Mouse (Mus musculus): ENCODE measurements at regions not wholly inside any gene's neighbourhood (a gene's known extent, or its start where the extent isn't known, plus 50 kb on each side); places are given as distances from the start of the nearest gene placed in this dataset.
"Not testable (repeated sequence)": the region's sequence is repeated elsewhere in the genome, so short reads cannot be mapped to it uniquely, and the experiment has no call there.

DNA sequence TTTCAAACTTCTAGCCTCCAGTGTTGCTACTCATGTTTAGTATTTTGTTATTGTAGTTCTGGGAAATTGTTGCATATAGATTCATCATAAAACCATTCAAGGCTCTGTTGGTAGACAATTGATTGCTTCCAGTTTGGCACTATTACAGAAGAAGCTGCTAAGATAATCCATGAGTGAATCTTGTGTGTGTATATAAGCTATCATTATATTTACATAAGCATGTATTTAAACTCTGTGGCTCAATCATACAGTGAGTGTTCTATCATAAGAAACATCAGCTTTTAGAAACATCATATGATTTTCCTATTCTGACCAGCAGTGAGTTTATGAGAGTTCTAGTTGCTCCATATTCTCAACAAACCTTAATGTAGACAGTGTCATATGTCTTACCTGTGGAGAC, 397.7 kb upstream of the Tbl1xr1 start:
- Histone ChIP-seq H3K9me3 (no peaks in the 10 kb centered on the region), H3K4me3 (replicated peaks) (no peak overlapping the region), H3K4me1 (no peaks in the 10 kb centered on the region), H3K4me2 (no peak overlapping the region), H3K27ac (no peak overlapping the region), H3K9ac (no peak overlapping the region), H3K27me3 (replicated peaks) (no peaks in the 10 kb centered on the region), H3K36me3 (no peaks in the 10 kb centered on the region)
- no peak for ATAC-seq (ENCODE audit: insufficient read depth, low FRiP score, low read depth)

DNA sequence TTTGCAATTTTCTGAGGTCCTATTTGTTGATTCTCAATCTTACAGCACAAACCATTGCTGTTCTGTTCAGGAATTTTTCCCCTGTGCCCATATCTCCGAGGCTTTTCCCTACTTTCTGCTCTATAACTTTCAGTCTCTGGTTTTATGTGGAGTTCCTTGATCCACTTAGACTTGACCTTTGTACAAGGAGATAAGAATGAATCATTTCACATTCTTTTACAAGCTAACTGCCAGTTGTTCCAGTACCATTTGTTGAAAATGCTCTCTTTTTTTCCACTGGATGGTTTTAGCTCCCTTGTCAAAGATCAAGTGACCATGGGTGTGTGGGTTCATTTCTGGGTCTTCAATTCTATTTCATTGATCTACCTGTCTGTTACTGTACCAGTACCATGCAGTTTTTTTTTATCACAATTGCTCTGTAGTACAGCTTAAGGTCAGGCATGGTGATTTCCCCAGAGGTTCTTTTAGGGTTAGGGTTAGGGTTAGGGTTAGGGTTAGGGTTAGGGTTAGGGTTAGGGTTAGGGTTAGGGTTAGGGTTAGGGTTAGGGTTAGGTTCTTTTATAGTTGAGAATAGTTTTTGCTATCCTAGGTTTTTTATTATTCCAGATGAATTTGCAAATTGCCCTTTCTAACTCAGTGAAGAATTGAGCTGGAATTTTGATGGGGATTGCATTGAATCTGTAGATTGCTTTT, 378.3 kb upstream of the Tbl1xr1 start:
- not testable (repeated sequence) for ATAC-seq (ENCODE audit: insufficient read depth, low FRiP score, low read depth); H3K4me3 ChIP-seq (replicated peaks); H3K27ac ChIP-seq; H3K9ac ChIP-seq; H3K4me2 ChIP-seq; H3K9me3 ChIP-seq; H3K27me3 ChIP-seq (replicated peaks); H3K4me1 ChIP-seq; H3K36me3 ChIP-seq
- 58% methylated on average over 1 of the region's 1 CpGs for WGBS

DNA sequence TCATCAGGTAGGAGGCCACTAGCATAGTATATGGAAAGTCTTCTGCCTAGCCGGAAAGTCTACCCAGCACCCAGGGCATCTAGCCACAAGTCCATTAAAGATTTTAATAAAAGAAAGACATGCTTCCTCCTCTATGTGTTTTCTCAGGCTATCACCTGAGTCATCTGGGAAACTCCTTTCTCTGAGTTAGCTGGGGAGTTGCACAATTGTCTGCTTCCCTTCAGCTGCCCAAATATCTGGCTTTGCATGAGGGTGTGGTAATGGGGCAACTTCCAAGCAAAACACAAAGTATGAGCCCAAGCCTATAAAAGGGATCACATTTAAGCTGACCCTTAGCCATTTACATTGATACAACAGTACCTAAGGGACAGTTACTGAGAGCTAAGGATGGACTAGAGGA, 376.9 kb upstream of the Tbl1xr1 start:
- Histone ChIP-seq H3K27me3 (replicated peaks) (no peaks in the 10 kb centered on the region), H3K4me2 (no peak overlapping the region), H3K4me3 (replicated peaks) (no peak overlapping the region), H3K4me1 (no peaks in the 10 kb centered on the region), H3K27ac (no peak overlapping the region), H3K9me3 (no peaks in the 10 kb centered on the region), H3K9ac (no peak overlapping the region), H3K36me3 (no peaks in the 10 kb centered on the region)
- no peak for ATAC-seq (ENCODE audit: insufficient read depth, low FRiP score, low read depth)
- 85% methylated on average over 1 of the region's 1 CpGs for WGBS

DNA sequence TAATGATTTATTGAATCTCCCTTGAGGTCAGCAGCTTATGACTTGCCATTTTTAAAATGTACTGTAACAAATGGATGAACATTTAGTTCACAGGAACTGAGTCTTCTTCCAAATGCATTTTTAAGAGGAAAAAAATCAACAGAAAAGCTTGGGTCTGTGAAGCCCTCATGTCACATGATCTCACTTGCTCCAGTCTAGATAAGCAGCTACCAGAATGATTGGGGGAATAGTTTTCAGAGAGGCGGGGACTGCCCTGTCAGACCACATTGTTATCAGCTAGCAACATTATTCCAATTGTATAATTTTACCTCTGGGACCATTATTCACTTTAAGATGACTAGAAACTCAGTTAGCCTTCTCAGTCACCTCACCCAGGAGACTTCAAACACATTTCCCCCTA, 376.1 kb upstream of the Tbl1xr1 start:
- ATAC-seq (ENCODE audit: insufficient read depth, low FRiP score, low read depth), result no peak
- 52% methylated on average over 1 of the region's 1 CpGs for WGBS
- no peak overlapping the region for H3K9ac ChIP-seq
- no peaks in the 10 kb centered on the region for H3K9me3 ChIP-seq
- no peaks in the 10 kb centered on the region for H3K4me1 ChIP-seq
- H3K27me3 ChIP-seq (replicated peaks), result no peaks in the 10 kb centered on the region
- no peaks in the 10 kb centered on the region for H3K36me3 ChIP-seq
- no peak overlapping the region for H3K4me3 ChIP-seq (replicated peaks)
- H3K27ac ChIP-seq, result no peak overlapping the region
- H3K4me2 ChIP-seq, result no peak overlapping the region

DNA sequence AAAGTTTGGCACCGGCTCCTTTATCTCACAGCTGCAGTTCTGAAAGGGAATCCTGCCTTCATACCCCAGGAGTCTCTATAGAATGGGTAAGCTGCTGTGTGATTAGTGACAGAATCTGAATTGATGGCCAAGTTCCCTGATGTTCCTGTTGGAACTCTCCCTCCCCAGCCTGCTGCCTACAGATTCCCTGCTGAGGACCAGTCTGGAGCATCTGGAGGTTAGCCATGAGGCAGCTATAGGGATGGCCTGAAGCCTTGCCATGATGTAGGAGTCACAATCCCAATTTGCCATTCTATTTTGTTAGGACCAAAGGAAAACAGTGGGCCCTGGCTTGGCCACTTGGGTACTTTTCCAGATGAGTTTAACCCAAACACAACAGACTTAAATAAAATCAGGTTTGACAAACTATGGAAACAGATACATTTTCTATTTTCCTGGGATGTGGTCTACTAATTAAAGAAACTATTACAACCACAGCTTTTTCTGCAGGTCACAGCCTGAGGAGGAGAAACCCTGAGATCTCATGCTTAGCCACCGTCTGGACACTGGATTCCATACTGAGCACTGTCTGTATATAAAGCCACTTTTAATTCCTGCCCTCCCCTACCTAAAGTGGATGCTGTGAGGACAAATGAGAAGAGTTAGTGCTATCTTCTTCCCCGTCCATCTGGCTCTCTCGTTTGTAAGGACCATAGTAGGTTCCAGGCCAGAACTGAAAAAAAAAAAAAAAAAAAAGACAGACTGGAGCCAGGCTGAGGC, 349.5 kb upstream of the Tbl1xr1 start:
- Histone ChIP-seq H3K9me3 (no peaks in the 10 kb centered on the region), H3K4me3 (replicated peaks) (no peak overlapping the region), H3K27ac (no peak overlapping the region), H3K36me3 (no peaks in the 10 kb centered on the region), H3K9ac (no peak overlapping the region), H3K4me1 (no peaks in the 10 kb centered on the region), H3K27me3 (replicated peaks) (no peaks in the 10 kb centered on the region), H3K4me2 (no peak overlapping the region)
- 72% methylated on average over 4 of the region's 4 CpGs for WGBS
- no peak for ATAC-seq (ENCODE audit: insufficient read depth, low FRiP score, low read depth)

DNA sequence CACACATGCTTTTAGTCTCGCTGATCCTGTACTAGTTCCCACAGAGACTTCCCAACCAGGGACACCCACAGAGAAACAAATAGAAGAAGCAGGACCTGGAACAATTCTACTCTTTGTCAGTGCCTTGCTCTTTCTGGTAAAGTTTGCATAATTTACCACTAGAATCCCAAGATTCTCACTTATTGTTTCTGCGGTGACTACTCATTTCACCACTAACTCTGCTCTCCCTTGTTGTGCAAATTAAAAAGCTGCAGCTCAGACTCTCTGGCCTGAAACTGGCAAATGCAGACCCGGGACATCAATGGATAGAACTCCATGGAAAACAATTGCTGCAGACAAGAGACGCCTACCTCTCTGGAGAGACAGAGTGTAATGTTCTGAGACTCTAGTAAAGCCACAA, 348.4 kb upstream of the Tbl1xr1 start:
- ATAC-seq (ENCODE audit: insufficient read depth, low FRiP score, low read depth), result no peak
- H3K4me1 ChIP-seq, result no peaks in the 10 kb centered on the region
- no peak overlapping the region for H3K4me2 ChIP-seq
- H3K9ac ChIP-seq, result no peak overlapping the region
- WGBS, result 76% methylated on average over 4 of the region's 4 CpGs
- H3K36me3 ChIP-seq, result no peaks in the 10 kb centered on the region
- no peaks in the 10 kb centered on the region for H3K27me3 ChIP-seq (replicated peaks)
- no peaks in the 10 kb centered on the region for H3K9me3 ChIP-seq
- H3K4me3 ChIP-seq (replicated peaks), result no peak overlapping the region
- no peak overlapping the region for H3K27ac ChIP-seq

DNA sequence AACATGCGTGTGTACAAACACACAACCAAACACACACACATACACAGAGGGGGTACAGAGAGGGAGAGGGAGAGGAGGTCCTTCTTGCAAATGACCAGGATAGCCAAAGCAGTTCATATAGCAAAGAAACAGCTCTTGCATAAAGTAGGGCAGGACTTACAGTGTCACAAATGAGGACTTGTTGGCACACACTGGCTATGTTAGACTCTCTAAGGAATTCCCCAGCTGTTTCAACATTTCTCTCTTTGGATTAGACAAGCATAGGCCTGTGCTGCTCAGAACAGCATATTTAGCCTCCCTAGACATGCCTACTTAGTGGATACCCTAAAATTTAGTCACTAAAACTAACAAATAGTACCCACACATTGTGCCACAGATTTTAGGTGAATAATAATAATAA, 347.1 kb upstream of the Tbl1xr1 start:
- Histone ChIP-seq H3K9ac (no peak overlapping the region), H3K4me2 (no peak overlapping the region), H3K27ac (no peak overlapping the region), H3K4me3 (replicated peaks) (no peak overlapping the region), H3K27me3 (replicated peaks) (no peaks in the 10 kb centered on the region), H3K36me3 (no peaks in the 10 kb centered on the region), H3K4me1 (no peaks in the 10 kb centered on the region), H3K9me3 (no peaks in the 10 kb centered on the region)
- WGBS, result 96% methylated on average over 1 of the region's 1 CpGs
- ATAC-seq (ENCODE audit: insufficient read depth, low FRiP score, low read depth), result no peak

DNA sequence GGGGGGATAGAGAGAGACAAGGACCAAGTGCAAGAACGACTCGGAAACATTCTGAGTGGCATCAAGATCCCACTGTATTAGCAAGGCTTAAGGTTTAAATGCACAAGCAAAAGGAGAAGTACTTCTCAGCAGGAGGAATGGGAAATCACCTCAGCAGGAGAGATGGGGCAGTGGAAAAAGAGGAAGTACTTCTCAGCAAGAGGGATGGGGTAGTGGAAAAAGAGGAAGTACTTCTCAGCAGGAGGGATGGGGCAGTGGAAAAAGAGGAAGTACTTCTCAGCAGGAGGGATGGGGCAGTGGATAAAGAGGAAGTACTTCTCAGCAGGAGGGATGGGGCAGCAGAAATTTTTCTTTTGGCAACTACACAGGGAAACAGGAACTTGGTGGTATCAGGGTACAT, 340.8 kb upstream of the Tbl1xr1 start:
- ATAC-seq (ENCODE audit: insufficient read depth, low FRiP score, low read depth); H3K9me3 ChIP-seq; H3K4me2 ChIP-seq; H3K9ac ChIP-seq; H3K27ac ChIP-seq; H3K36me3 ChIP-seq; H3K4me1 ChIP-seq; H3K4me3 ChIP-seq (replicated peaks); H3K27me3 ChIP-seq (replicated peaks): not testable (repeated sequence)
- WGBS, result 97% methylated on average over 2 of the region's 2 CpGs

DNA sequence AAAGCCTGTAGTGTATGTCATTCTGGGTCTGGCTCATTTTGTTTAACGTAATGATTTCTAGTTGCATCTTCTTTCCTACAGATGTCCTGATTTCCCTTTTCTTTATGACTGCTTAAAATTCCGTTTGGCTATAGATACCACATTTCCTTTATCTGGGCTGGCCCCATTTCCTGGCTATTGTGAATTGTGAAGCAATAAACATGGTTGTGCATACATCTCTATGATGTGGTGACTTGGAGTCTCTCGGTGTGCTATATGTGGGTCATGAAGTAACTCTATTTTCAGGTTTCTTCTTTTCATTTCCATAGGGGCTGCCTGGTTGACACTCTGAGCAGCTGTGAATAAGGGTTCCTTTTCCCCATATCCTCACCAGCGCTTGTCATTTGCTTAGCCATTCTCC, 336.7 kb upstream of the Tbl1xr1 start:
- H3K27ac ChIP-seq, result no peak overlapping the region
- no peaks in the 10 kb centered on the region for H3K36me3 ChIP-seq
- no peak overlapping the region for H3K4me2 ChIP-seq
- H3K4me3 ChIP-seq (replicated peaks), result no peak overlapping the region
- no peaks in the 10 kb centered on the region for H3K9me3 ChIP-seq
- no peaks in the 10 kb centered on the region for H3K4me1 ChIP-seq
- H3K9ac ChIP-seq, result no peak overlapping the region
- WGBS, result 63% methylated on average over 4 of the region's 4 CpGs
- H3K27me3 ChIP-seq (replicated peaks), result no peaks in the 10 kb centered on the region
- no peak for ATAC-seq (ENCODE audit: insufficient read depth, low FRiP score, low read depth)

DNA sequence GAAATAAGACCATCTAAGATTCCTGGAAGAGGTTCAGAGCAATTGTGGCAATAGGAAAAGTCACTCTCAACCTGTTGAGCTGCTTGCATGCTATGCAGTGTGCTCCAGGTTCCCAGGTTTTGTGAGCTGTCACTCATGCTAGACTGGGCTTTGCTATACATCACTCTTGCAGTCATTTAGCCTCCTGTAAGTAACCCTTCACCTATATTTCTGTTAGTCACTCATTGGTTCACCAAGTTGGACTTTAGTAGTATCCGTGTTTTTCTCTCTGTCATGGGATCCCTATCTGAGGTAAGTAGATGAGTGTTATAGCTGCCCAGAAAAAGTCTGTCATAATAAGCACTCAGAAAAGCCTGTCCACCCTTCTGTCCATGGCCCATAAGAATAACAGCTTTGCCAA, 332.3 kb upstream of the Tbl1xr1 start:
- WGBS, result 95% methylated on average over 1 of the region's 1 CpGs
- Histone ChIP-seq H3K9me3 (no peaks in the 10 kb centered on the region), H3K36me3 (no peaks in the 10 kb centered on the region), H3K4me1 (no peaks in the 10 kb centered on the region), H3K27me3 (replicated peaks) (no peaks in the 10 kb centered on the region), H3K27ac (no peak overlapping the region), H3K9ac (no peak overlapping the region), H3K4me3 (replicated peaks) (no peak overlapping the region), H3K4me2 (no peak overlapping the region)
- no peak for ATAC-seq (ENCODE audit: insufficient read depth, low FRiP score, low read depth)

DNA sequence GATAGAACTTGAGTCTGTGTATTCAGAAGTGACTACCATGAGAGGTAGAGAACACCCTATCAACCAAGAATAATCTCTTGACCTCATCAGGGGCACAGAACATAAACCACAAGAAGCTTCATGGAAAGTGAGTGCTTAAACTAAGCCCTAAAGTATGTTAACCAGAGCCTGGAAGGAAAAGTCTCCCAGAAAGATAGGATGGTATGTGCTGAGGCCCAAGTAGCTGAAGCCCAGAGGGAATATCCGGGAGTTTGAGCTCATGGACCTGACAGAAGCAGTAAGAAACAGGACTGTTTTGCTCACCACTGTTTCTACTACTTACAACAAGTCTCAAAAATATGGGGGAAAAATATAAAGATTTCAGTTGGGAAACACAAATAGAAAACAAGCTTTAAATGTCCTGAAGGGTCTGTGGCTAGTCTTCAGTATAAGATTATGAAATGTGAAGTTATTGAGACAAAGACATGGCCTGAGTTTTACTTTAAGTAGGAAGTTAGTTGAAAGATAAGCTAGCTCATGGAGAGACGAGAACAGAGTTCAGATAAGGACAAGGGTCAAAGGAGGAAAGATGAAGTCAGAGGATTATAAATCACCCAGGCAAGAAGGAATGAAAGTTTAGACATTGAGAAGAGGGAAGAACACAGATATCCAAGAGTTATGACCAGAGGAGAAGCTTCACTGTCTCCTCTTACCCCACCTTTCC, 315.8 kb upstream of the Tbl1xr1 start:
- WGBS, result 52% methylated on average over 2 of the region's 2 CpGs
- Histone ChIP-seq H3K9ac (no peak overlapping the region), H3K36me3 (no peaks in the 10 kb centered on the region), H3K4me1 (no peaks in the 10 kb centered on the region), H3K9me3 (no peaks in the 10 kb centered on the region), H3K27ac (no peak overlapping the region), H3K4me2 (no peak overlapping the region), H3K27me3 (replicated peaks) (no peaks in the 10 kb centered on the region), H3K4me3 (replicated peaks) (no peak overlapping the region)
- no peak for ATAC-seq (ENCODE audit: insufficient read depth, low FRiP score, low read depth)

DNA sequence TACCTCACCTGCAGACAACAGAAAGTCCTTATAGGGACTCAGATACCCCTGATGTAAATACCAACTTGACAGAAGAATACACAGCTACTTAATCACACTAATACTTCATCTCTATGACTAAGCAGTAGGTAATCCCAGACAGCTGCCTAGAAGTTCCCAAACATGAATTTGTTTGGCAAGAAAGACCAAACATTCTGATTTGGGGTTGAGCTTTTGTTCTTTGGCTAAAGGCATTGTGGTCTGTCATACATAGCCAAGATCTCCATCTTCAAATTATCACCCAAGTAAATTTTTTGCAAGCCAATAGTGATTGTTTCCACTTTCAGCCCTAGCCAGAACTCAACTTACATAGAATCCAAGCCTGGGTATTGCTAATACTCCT, 315.2 kb upstream of the Tbl1xr1 start:
- no peaks in the 10 kb centered on the region for H3K9me3 ChIP-seq
- no peak for ATAC-seq (ENCODE audit: insufficient read depth, low FRiP score, low read depth)

More for the DNA sequence above, 315.2 kb upstream of the Tbl1xr1 start:
- H3K4me2 ChIP-seq, result no peak overlapping the region
- no peak overlapping the region for H3K4me3 ChIP-seq (replicated peaks)
- no peaks in the 10 kb centered on the region for H3K4me1 ChIP-seq
- no peak overlapping the region for H3K27ac ChIP-seq
- no peaks in the 10 kb centered on the region for H3K27me3 ChIP-seq (replicated peaks)
- H3K36me3 ChIP-seq, result no peaks in the 10 kb centered on the region
- no peak overlapping the region for H3K9ac ChIP-seq
